Mouse (Mus musculus) liver, embryonic 14.5 days (tissue): ENCODE results near the gene Mss51.

ENCODE experiments used
- CTCF ChIP-seq: IDR thresholded peaks from 2 replicates; pipeline ENCODE4 v1.5.1; 2016; ENCODE audit warnings: antibody characterized with exemption, low read depth, control low read depth
- EP300 ChIP-seq: IDR thresholded peaks from 2 replicates; pipeline ENCODE4 v1.6.1; 2016; ENCODE audit warnings: antibody characterized with exemption, low read depth

DNA sequence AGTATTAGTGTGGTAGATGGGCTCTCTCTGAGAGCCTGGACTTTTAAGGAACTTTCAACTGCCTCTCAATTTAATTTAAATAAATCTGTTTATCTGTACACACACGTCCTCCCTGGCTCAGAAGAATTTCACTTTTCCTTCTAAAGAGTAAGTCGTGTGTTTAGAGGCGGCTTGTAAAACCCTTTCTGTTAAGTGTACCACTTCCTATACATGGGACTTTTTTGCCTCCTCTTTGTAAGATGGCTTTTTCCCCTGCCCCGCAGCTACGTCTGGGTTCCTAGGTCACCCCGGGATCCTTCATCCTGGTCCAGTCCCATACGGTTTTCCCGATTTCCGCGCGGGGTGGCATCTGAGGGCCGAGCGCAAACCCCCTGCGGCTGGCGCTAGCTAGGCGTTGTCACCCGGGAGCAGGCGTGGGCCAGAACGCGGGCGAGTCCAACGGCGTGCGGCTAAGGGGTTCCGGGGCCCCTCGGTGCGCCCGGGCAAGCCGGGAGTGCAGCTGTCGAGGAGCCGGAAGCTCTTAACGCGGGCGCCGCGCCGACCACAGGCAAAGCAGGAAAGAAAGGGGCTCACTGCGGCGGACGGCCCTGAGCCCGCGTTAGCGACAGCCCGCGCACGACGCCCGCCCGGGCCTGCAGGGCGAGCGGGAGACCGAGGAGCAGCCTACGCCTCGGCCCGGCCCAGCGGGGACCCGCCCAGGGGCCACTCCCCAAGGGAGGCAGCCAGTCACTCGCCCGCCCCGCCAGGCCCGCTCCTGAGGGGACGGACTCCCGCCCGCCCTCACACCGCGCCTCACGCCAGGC lies 49.0 kb upstream of the Mss51 start:
- no peak for TF ChIP-seq CTCF
- TF ChIP-seq EP300: no peak
